Mouse (Mus musculus): ENCODE results near the gene Pmp22. TPM values are rescaled to one million over a fixed set of nuclear protein-coding genes. Genes with fewer than 3 reads are reported as not detected.
A peak's percentile ranks its signal among the peaks of the same experiment; 100 is the strongest.

Gene Pmp22
- polyA plus RNA-seq, 1 experiment from 2014 or later, result 120 TPM

GRCm38 (mm10) chr11:63099390-63099789 is 29.4 kb upstream of the Pmp22 start:
- no peak for DNase-seq (ENCODE audit: low spot score)
- Histone ChIP-seq H3K36me3 (ENCODE audit: control insufficient read depth, insufficient read depth, low read length) (no peaks in the 10 kb centered on the region), H3K27me3 (replicated peaks; ENCODE audit: control insufficient read depth, insufficient read depth, low read length) (no peaks in the 10 kb centered on the region), H3K4me3 (ENCODE audit: low read depth, low read length) (no peak overlapping the region), H3K4me2 (ENCODE audit: low read length) (no peak overlapping the region), H3K9me3 (ENCODE audit: control insufficient read depth, low read length) (no peaks in the 10 kb centered on the region), H3K4me1 (replicated peaks; ENCODE audit: control insufficient read depth, insufficient read depth, low read length) (no peaks in the 10 kb centered on the region), H3K9ac (ENCODE audit: low read length) (no peak overlapping the region), H3K27ac (ENCODE audit: low read depth) (no peak overlapping the region)
- ATAC-seq (replicated peaks; ENCODE audit: low FRiP score, low TSS enrichment, low read depth), result no peak
- 78% methylated on average over 3 of the region's 3 CpGs for WGBS

GRCm38 (mm10) chr11:63103256-63103655 is 25.5 kb upstream of the Pmp22 start:
- ATAC-seq (replicated peaks; ENCODE audit: low FRiP score, low TSS enrichment, low read depth) (no peak), DNase-seq (ENCODE audit: low spot score) (no peak)
- no peak overlapping the region for H3K4me2 ChIP-seq (ENCODE audit: low read length)
- no peak overlapping the region for H3K27ac ChIP-seq (ENCODE audit: low read depth)
- no peaks in the 10 kb centered on the region for H3K4me1 ChIP-seq (replicated peaks; ENCODE audit: control insufficient read depth, insufficient read depth, low read length)
- 64% methylated on average over 7 of the region's 7 CpGs for WGBS
- H3K36me3 ChIP-seq (ENCODE audit: control insufficient read depth, insufficient read depth, low read length), result no peaks in the 10 kb centered on the region
- H3K9ac ChIP-seq (ENCODE audit: low read length), result no peak overlapping the region
- no peaks in the 10 kb centered on the region for H3K9me3 ChIP-seq (ENCODE audit: control insufficient read depth, low read length)
- H3K4me3 ChIP-seq (ENCODE audit: low read depth, low read length), result no peak overlapping the region
- no peaks in the 10 kb centered on the region for H3K27me3 ChIP-seq (replicated peaks; ENCODE audit: control insufficient read depth, insufficient read depth, low read length)

GRCm38 (mm10) chr11:63104026-63104425 is 24.8 kb upstream of the Pmp22 start:
- Histone ChIP-seq H3K4me3 (ENCODE audit: low read depth, low read length) (no peak overlapping the region), H3K9ac (ENCODE audit: low read length) (no peak overlapping the region), H3K27me3 (replicated peaks; ENCODE audit: control insufficient read depth, insufficient read depth, low read length) (no peaks in the 10 kb centered on the region), H3K9me3 (ENCODE audit: control insufficient read depth, low read length) (no peaks in the 10 kb centered on the region), H3K36me3 (ENCODE audit: control insufficient read depth, insufficient read depth, low read length) (no peaks in the 10 kb centered on the region), H3K27ac (ENCODE audit: low read depth) (no peak overlapping the region), H3K4me1 (replicated peaks; ENCODE audit: control insufficient read depth, insufficient read depth, low read length) (no peaks in the 10 kb centered on the region), H3K4me2 (ENCODE audit: low read length) (no peak overlapping the region)
- 82% methylated on average over 2 of the region's 2 CpGs for WGBS
- DNase-seq (ENCODE audit: low spot score) (no peak), ATAC-seq (replicated peaks; ENCODE audit: low FRiP score, low TSS enrichment, low read depth) (no peak)

DNA sequence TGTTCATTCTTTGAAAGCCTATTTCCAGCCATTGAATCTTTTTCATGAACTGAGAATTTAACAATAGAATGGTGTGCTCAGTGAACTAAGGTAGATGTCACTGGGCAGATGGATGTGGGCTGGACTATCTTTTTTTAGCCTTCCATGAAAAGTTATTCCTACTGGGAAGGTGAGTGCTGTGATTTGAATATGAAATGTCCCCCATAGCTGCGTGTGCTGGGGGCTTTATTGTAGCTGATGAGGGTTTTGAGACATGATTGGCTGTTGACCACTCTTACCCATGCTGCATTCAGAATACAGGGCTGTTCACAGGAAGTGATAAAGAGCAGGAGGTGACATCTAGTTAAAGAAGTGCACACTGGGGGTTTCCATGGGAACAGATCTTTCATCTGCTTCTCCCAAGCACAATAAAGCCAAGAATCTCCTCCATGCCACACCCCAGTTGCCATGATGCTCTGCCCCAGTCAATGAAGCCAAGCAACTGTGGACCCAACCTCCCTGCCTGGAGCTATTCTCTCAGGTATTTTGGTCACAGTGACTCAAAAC is 19.5 kb upstream of the Pmp22 start:
- Histone ChIP-seq H3K4me2 (ENCODE audit: low read length) (no peak overlapping the region), H3K9ac (ENCODE audit: low read length) (no peak overlapping the region), H3K4me3 (ENCODE audit: low read depth, low read length) (no peak overlapping the region), H3K27me3 (replicated peaks; ENCODE audit: control insufficient read depth, insufficient read depth, low read length) (no peaks in the 10 kb centered on the region), H3K4me1 (replicated peaks; ENCODE audit: control insufficient read depth, insufficient read depth, low read length) (no peaks in the 10 kb centered on the region), H3K9me3 (ENCODE audit: control insufficient read depth, low read length) (no peaks in the 10 kb centered on the region), H3K36me3 (ENCODE audit: control insufficient read depth, insufficient read depth, low read length) (no peaks in the 10 kb centered on the region), H3K27ac (ENCODE audit: low read depth) (no peak overlapping the region)
- no peak for ATAC-seq (replicated peaks; ENCODE audit: low FRiP score, low TSS enrichment, low read depth)
- no peak for DNase-seq (ENCODE audit: low spot score)
- 77% methylated on average over 1 of the region's 1 CpGs for WGBS

DNA sequence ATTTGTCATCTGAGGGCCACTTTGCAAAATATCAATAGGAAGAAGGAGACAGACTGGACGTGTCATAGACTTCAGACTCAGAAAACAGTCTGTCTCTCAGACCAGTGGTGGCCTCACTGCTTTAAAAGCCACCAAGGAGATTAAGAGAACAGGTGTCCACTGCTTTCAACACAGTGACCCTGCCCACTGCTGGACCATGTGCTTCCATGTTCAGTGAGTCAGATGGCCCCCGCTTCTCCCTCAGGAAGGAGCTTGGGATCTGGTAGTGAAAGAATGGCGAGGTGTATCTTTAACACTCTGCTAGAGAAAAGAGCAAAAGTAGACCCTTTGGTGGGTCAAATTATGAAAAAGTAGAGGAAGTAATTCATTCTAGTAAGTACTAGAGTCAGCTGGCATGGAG is 18.5 kb upstream of the Pmp22 start:
- Histone ChIP-seq H3K27me3 (replicated peaks; ENCODE audit: control insufficient read depth, insufficient read depth, low read length) (no peaks in the 10 kb centered on the region), H3K36me3 (ENCODE audit: control insufficient read depth, insufficient read depth, low read length) (no peaks in the 10 kb centered on the region), H3K4me3 (ENCODE audit: low read depth, low read length) (no peak overlapping the region), H3K4me2 (ENCODE audit: low read length) (no peak overlapping the region), H3K9ac (ENCODE audit: low read length) (no peak overlapping the region), H3K9me3 (ENCODE audit: control insufficient read depth, low read length) (no peaks in the 10 kb centered on the region), H3K27ac (ENCODE audit: low read depth) (no peak overlapping the region), H3K4me1 (replicated peaks; ENCODE audit: control insufficient read depth, insufficient read depth, low read length) (peaks cover 9% of the 10 kb centered on the region)
- DNase-seq (ENCODE audit: low spot score), result no peak
- ATAC-seq (replicated peaks; ENCODE audit: low FRiP score, low TSS enrichment, low read depth), result no peak
- WGBS, result 90% methylated on average over 3 of the region's 3 CpGs

- Histone ChIP-seq H3K4me1 (replicated peaks; ENCODE audit: control insufficient read depth, insufficient read depth, low read length) (peaks cover 14% of the 10 kb centered on the region), H3K36me3 (ENCODE audit: control insufficient read depth, insufficient read depth, low read length) (no peaks in the 10 kb centered on the region), H3K9ac (ENCODE audit: low read length) (no peak overlapping the region), H3K4me2 (ENCODE audit: low read length) (no peak overlapping the region), H3K4me3 (ENCODE audit: low read depth, low read length) (no peak overlapping the region), H3K27me3 (replicated peaks; ENCODE audit: control insufficient read depth, insufficient read depth, low read length) (no peaks in the 10 kb centered on the region), H3K9me3 (ENCODE audit: control insufficient read depth, low read length) (no peaks in the 10 kb centered on the region), H3K27ac (ENCODE audit: low read depth) (peak overlapping the region; percentile 74)
- WGBS, result 62% methylated on average over 8 of the region's 8 CpGs
- DNase-seq (ENCODE audit: low spot score), result no peak
- ATAC-seq (replicated peaks; ENCODE audit: low FRiP score, low TSS enrichment, low read depth), result no peak
Measured at GRCm38 (mm10) chr11:63114807-63115641, 13.8 kb upstream of the Pmp22 start.

DNA sequence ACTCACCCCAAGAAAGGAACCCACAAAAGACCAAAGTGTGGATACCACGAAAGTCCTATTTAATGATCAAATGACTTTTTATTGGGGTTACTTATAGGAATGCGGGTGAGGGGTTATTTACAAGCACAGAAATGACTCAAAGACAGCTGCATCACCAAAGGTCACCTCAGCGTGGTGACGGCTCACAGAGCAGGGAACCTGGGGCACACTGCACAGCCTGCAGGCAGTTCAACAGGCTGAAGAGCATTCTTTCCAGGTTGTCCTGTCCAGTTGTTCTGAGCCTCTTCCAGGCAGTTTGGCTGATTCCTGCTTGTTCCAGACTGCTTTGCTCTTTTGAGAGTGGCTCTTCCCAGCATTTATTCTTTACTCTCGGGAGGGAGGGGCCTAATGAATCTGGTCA is 12.1 kb upstream of the Pmp22 start:
- Histone ChIP-seq H3K9me3 (ENCODE audit: control insufficient read depth, low read length) (no peaks in the 10 kb centered on the region), H3K27me3 (replicated peaks; ENCODE audit: control insufficient read depth, insufficient read depth, low read length) (no peaks in the 10 kb centered on the region), H3K9ac (ENCODE audit: low read length) (no peak overlapping the region), H3K27ac (ENCODE audit: low read depth) (no peak overlapping the region), H3K4me1 (replicated peaks; ENCODE audit: control insufficient read depth, insufficient read depth, low read length) (peaks cover 14% of the 10 kb centered on the region), H3K4me2 (ENCODE audit: low read length) (no peak overlapping the region), H3K4me3 (ENCODE audit: low read depth, low read length) (no peak overlapping the region), H3K36me3 (ENCODE audit: control insufficient read depth, insufficient read depth, low read length) (no peaks in the 10 kb centered on the region)
- ATAC-seq (replicated peaks; ENCODE audit: low FRiP score, low TSS enrichment, low read depth) (no peak), DNase-seq (ENCODE audit: low spot score) (no peak)
- 86% methylated on average over 5 of the region's 5 CpGs for WGBS

DNA sequence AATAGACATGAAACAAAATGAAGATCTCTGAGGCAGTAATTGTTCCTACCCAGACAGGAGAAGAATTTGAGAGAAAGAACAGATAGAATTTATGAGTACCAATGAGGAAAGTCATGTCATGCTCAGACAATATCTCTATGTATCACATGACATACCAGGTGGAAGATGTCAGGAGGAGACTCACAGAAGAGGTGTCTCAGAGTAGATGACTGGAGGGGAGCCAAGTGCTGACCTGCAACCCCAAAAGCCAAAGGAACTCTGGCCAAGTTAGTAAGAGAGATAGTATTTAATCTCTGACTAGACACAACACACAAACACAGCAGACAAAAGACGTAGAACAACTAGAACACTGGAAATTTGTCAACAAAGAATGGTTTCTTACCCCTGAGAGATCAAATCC is 11.5 kb upstream of the Pmp22 start:
- no peak for DNase-seq (ENCODE audit: low spot score)

GRCm38 (mm10) chr11:63119791-63120190 is 9.0 kb upstream of the Pmp22 start:
- Histone ChIP-seq H3K4me2 (ENCODE audit: low read length) (no peak overlapping the region), H3K36me3 (ENCODE audit: control insufficient read depth, insufficient read depth, low read length) (no peaks in the 10 kb centered on the region), H3K27me3 (replicated peaks; ENCODE audit: control insufficient read depth, insufficient read depth, low read length) (no peaks in the 10 kb centered on the region), H3K27ac (ENCODE audit: low read depth) (no peak overlapping the region), H3K4me3 (ENCODE audit: low read depth, low read length) (no peak overlapping the region), H3K4me1 (replicated peaks; ENCODE audit: control insufficient read depth, insufficient read depth, low read length) (peaks cover 10% of the 10 kb centered on the region), H3K9ac (ENCODE audit: low read length) (no peak overlapping the region), H3K9me3 (ENCODE audit: control insufficient read depth, low read length) (no peaks in the 10 kb centered on the region)
- DNase-seq (ENCODE audit: low spot score) (no peak), ATAC-seq (replicated peaks; ENCODE audit: low FRiP score, low TSS enrichment, low read depth) (no peak)
- WGBS, result 63% methylated on average over 7 of the region's 7 CpGs

More for the DNA sequence above, 11.5 kb upstream of the Pmp22 start:
- no peaks in the 10 kb centered on the region for H3K36me3 ChIP-seq (ENCODE audit: control insufficient read depth, insufficient read depth, low read length)
- peaks cover 14% of the 10 kb centered on the region for H3K4me1 ChIP-seq (replicated peaks; ENCODE audit: control insufficient read depth, insufficient read depth, low read length)
- WGBS, result 50% methylated on average over 1 of the region's 1 CpGs
- no peak overlapping the region for H3K4me2 ChIP-seq (ENCODE audit: low read length)
- H3K9ac ChIP-seq (ENCODE audit: low read length), result no peak overlapping the region
- no peak overlapping the region for H3K4me3 ChIP-seq (ENCODE audit: low read depth, low read length)
- no peak for ATAC-seq (replicated peaks; ENCODE audit: low FRiP score, low TSS enrichment, low read depth)
- no peak overlapping the region for H3K27ac ChIP-seq (ENCODE audit: low read depth)
- no peaks in the 10 kb centered on the region for H3K27me3 ChIP-seq (replicated peaks; ENCODE audit: control insufficient read depth, insufficient read depth, low read length)
- no peaks in the 10 kb centered on the region for H3K9me3 ChIP-seq (ENCODE audit: control insufficient read depth, low read length)

All from intestine, embryonic 14.5 days (tissue).